Mouse (Mus musculus) limb, embryonic 11.5 days (tissue): ENCODE results near the gene Upk1b. TPM values are rescaled to one million over a fixed set of nuclear protein-coding genes. Genes with fewer than 3 reads are reported as not detected.

Experiments used
- ATAC-seq: fragments of 200-750 bp; cut with Nextera tagmentation; 2 replicates; pipeline ENCODE4 v1.8.0; 2017; ENCODE audit warnings: low read depth; ENCODE audit not compliant: insufficient number of reproducible peaks, low FRiP score, low TSS enrichment
- DNase-seq: peaks from one replicate; pipeline ENCODE4 v3.0.0-alpha.2; 2015; ENCODE audit warnings: low spot score
- H3K27ac ChIP-seq: fragments of 300-500 bp; sonication (generic); replicated peaks from 2 replicates; pipeline ENCODE4 v1.5.1; 2014; ENCODE audit warnings: low read depth, mild to moderate bottlenecking, low read length
- H3K27me3 ChIP-seq: fragments of 300-500 bp; sonication (generic); 2 replicates; pipeline ENCODE4 v1.6.1; 2014; ENCODE audit warnings: mild to moderate bottlenecking, low read length, mixed read lengths; ENCODE audit not compliant: control insufficient read depth, insufficient read depth
- H3K36me3 ChIP-seq: fragments of 300-500 bp; sonication (generic); 2 replicates; pipeline ENCODE4 v1.6.1; 2014; ENCODE audit warnings: mild to moderate bottlenecking, low read length, moderate library complexity, mixed read lengths; ENCODE audit not compliant: control insufficient read depth, insufficient read depth
- H3K4me1 ChIP-seq: fragments of 300-500 bp; sonication (generic); 2 replicates; pipeline ENCODE4 v1.6.1; 2014; ENCODE audit warnings: low read length, mixed read lengths; ENCODE audit not compliant: control insufficient read depth, insufficient read depth
- H3K4me2 ChIP-seq: fragments of 300-500 bp; sonication (generic); 2 replicates; pipeline ENCODE4 v1.6.1; 2014; ENCODE audit warnings: low read depth, mild to moderate bottlenecking, moderate library complexity; ENCODE audit not compliant: severe bottlenecking
- H3K4me3 ChIP-seq: fragments of 300-500 bp; sonication (generic); 2 replicates; pipeline ENCODE4 v1.5.1; 2014; ENCODE audit warnings: low read depth, low read length
- H3K9ac ChIP-seq: fragments of 300-500 bp; sonication (generic); 2 replicates; pipeline ENCODE4 v1.6.1; 2014; ENCODE audit warnings: mild to moderate bottlenecking, low read length
- H3K9me3 ChIP-seq: fragments of 300-500 bp; sonication (generic); 2 replicates; pipeline ENCODE4 v1.6.1; 2016; ENCODE audit warnings: low read length; ENCODE audit not compliant: control insufficient read depth
- WGBS: fragments of 180-500 bp; shearing (Covaris S2); extraction: QIAGEN DNeasy Blood & Tissue Kit; methylation state at CpG from one replicate; pipeline ENCODE4 v1.1.7; 2014; 5-methylcytosine and 5-hydroxymethylcytosine counted together
- polyA plus RNA-seq: library from polyadenylated mRNA; unstranded; fragments of >200 nt; fragmentation: Nextera tagmentation; extraction: Ambion mirVana; gene quantifications from 2 replicates; pipeline ENCODE4 v1.2.1, GENCODE M21; 2014

Gene Upk1b
- polyA plus RNA-seq, 1 experiment from 2014 or later = 4.1 TPM

GRCm38 (mm10) chr16:38742659-38743131, 57.4 kb downstream of the Upk1b start:
- H3K4me1 ChIP-seq = peaks cover 4% of the 10 kb centered on the region; the same call in 1 of the 2 replicates
- peak overlapping the region; percentile 88 for H3K4me2 ChIP-seq
- peak; percentile 74 for ATAC-seq

DNA sequence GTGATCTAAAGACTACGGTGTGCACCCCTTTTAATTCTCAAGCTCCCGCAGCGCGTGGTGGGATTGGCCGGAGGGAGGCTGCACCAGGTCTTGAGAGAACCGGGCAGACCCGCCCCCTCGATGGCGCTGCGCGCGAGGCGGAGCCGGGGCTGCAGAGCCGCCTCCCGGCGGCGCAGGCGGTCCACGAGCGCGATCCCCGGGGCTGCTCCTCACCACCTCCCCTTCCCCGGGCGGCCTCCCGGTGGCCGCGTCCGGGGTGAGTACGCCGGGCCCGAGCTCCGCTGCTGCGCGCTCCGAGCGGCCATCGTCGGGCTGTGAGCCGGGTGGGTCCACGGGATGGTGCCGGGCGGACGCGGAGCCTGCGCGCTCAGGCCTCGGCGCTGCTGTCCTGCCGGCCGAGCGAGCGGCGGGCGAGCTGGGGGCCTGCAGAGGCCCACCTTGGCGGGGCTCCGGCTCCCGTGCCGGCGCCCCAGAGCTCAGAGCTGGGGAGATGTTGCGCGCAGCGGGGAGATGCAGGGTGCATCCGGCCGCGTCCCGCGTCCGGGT, 57.9 kb downstream of the Upk1b start, which contains the start of gene B4galt4:
Gene B4galt4 (plus strand): TSS at position 152 of the 546 bp plus-strand sequence.
- H3K27ac ChIP-seq = peak within 1 kb of the TSS; percentile 59; the same call in 1 of the 2 replicates
- DNase-seq = peak; percentile 81
- peak within 1 kb of the TSS; percentile 78 for H3K9ac ChIP-seq
- H3K36me3 ChIP-seq = no peaks in the 10 kb centered on the region
- ATAC-seq = peak; percentile 87
- WGBS = 0% methylated on average over 69 of the region's 69 CpGs
- no peaks in the 10 kb centered on the region for H3K9me3 ChIP-seq
- peak within 1 kb of the TSS; percentile 67 for H3K4me3 ChIP-seq
- no peaks in the 10 kb centered on the region for H3K27me3 ChIP-seq
- H3K4me2 ChIP-seq = peak within 1 kb of the TSS; percentile 88
- H3K4me1 ChIP-seq = peaks cover 4% of the 10 kb centered on the region; the same call in 1 of the 2 replicates

More at GRCm38 (mm10) chr16:38742659-38743131, 57.4 kb downstream of the Upk1b start:
- under 1% methylated on average over 13 of the region's 13 CpGs for WGBS
- no peak overlapping the region for H3K27ac ChIP-seq
- no peaks in the 10 kb centered on the region for H3K9me3 ChIP-seq
- H3K4me3 ChIP-seq = peak overlapping the region; percentile 67
- H3K9ac ChIP-seq = peak overlapping the region; percentile 78
- DNase-seq = peak; percentile 67
- H3K36me3 ChIP-seq = no peaks in the 10 kb centered on the region
- no peaks in the 10 kb centered on the region for H3K27me3 ChIP-seq

DNA sequence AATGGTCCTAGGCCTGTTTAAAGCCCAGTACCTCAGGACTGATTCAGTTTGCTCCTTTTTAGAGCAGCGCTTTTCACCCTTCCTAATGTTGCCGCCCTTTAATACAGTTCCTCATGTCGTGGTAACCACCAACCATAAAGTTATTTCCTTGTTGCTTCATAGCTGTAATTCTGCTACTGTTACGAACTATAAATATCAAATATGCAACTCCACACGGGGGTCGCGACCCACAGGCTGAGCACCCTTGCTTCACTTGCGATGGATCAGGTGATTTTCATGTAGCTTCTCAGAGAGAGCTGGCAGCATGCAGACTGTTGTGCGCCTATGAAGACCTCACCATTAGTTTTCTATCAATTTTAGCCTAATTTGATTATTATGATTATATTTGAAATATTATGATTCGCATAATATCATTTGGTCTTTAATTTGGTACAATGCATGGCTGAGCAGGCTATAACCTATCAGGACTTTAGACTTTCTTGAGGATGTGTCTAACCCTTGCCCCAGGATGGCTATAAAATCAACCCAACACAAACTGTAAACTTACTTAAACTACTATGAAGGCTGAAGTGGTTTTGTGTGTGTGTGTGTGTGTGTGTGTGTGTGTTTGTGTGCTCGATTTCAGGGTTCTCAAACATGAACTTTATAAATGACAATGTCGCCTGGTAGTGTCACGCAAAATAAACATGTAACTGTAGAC, 58.8 kb downstream of the Upk1b start:
- H3K4me1 ChIP-seq = peaks cover 4% of the 10 kb centered on the region; the same call in 1 of the 2 replicates
- DNase-seq (peak; percentile 12), ATAC-seq (0 out of 2 replicates have a peak, but pooled peaks have one; percentile 28)
- no peaks in the 10 kb centered on the region for H3K27me3 ChIP-seq
- peak overlapping the region; percentile 67; the same call in 1 of the 2 replicates for H3K4me3 ChIP-seq
- no peaks in the 10 kb centered on the region for H3K36me3 ChIP-seq
- 81% methylated on average over 13 of the region's 13 CpGs for WGBS
- peak overlapping the region; percentile 88 for H3K4me2 ChIP-seq
- H3K27ac ChIP-seq = no peak overlapping the region
- no peak overlapping the region for H3K9ac ChIP-seq
- no peaks in the 10 kb centered on the region for H3K9me3 ChIP-seq

GRCm38 (mm10) chr16:38730921-38731320, 69.2 kb downstream of the Upk1b start:
- H3K9ac ChIP-seq = no peak overlapping the region
- H3K4me1 ChIP-seq = no peaks in the 10 kb centered on the region
- no peaks in the 10 kb centered on the region for H3K36me3 ChIP-seq
- ATAC-seq (no peak), DNase-seq (peak; percentile 15)
- no peak overlapping the region for H3K4me3 ChIP-seq
- H3K27ac ChIP-seq = no peak overlapping the region
- no peak overlapping the region for H3K4me2 ChIP-seq
- H3K9me3 ChIP-seq = no peaks in the 10 kb centered on the region
- no peaks in the 10 kb centered on the region for H3K27me3 ChIP-seq
- 57% methylated on average over 8 of the region's 8 CpGs for whole genome bisulfite sequencing

GRCm38 (mm10) chr16:38729610-38730288, 70.4 kb downstream of the Upk1b start:
- peak; percentile 20 for DNase-seq
- Histone ChIP-seq H3K27ac (no peak overlapping the region), H3K27me3 (no peaks in the 10 kb centered on the region), H3K9ac (no peak overlapping the region), H3K4me1 (no peaks in the 10 kb centered on the region), H3K36me3 (no peaks in the 10 kb centered on the region), H3K4me2 (no peak overlapping the region), H3K9me3 (no peaks in the 10 kb centered on the region), H3K4me3 (no peak overlapping the region)
- WGBS = 64% methylated on average over 15 of the region's 15 CpGs
- ATAC-seq = no peak

GRCm38 (mm10) chr16:38729139-38729538, 71.0 kb downstream of the Upk1b start:
- Histone ChIP-seq H3K27me3 (no peaks in the 10 kb centered on the region), H3K36me3 (no peaks in the 10 kb centered on the region), H3K4me3 (no peak overlapping the region), H3K27ac (no peak overlapping the region), H3K4me2 (no peak overlapping the region), H3K9ac (no peak overlapping the region), H3K9me3 (no peaks in the 10 kb centered on the region), H3K4me1 (no peaks in the 10 kb centered on the region)
- DNase-seq (peak; percentile 16), ATAC-seq (peak; percentile 51)
- WGBS = 86% methylated on average over 6 of the region's 6 CpGs

- no peak for ATAC-seq
- Histone ChIP-seq H3K4me2 (no peak overlapping the region), H3K9me3 (no peaks in the 10 kb centered on the region), H3K36me3 (no peaks in the 10 kb centered on the region), H3K27ac (no peak overlapping the region), H3K9ac (no peak overlapping the region), H3K27me3 (no peaks in the 10 kb centered on the region), H3K4me3 (no peak overlapping the region), H3K4me1 (no peaks in the 10 kb centered on the region)
- peak; percentile 14 for DNase-seq
- WGBS = 93% methylated on average over 15 of the region's 15 CpGs
These were observed 71.5 kb downstream of the Upk1b start for GRCm38 (mm10) chr16:38728576-38729132.

DNA sequence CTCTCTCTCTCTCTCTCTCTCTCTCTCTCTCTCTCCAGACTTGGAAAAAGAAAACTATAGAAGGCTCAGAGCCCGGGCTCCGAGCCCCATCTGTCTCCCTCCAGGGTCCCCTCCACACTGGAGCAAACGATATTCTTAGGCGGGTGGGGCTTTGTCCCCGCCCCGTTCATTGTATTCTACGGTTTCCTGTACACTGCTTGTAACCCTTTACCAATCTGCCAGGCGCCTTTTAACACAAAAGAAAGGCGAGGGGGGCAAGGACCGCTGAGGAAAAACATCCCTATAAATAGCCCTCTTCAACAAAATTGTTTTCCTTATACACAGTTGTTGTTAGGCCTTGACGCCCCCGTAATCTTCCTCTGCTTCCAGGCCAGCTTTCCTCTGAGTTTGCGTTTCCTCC, 75.2 kb downstream of the Upk1b start:
- no peak overlapping the region for H3K9ac ChIP-seq
- H3K4me3 ChIP-seq = no peak overlapping the region
- no peaks in the 10 kb centered on the region for H3K4me1 ChIP-seq
- H3K9me3 ChIP-seq = no peaks in the 10 kb centered on the region
- ATAC-seq (no peak), DNase-seq (peak; percentile 17)
- H3K4me2 ChIP-seq = no peak overlapping the region
- no peaks in the 10 kb centered on the region for H3K36me3 ChIP-seq
- H3K27me3 ChIP-seq = no peaks in the 10 kb centered on the region
- WGBS = 80% methylated on average over 13 of the region's 13 CpGs
- no peak overlapping the region for H3K27ac ChIP-seq
